Mouse (Mus musculus): ENCODE results near the gene Tjap1.

GRCm38 (mm10) chr17:46242993-46243392 is 39.8 kb downstream of the Tjap1 start:
- no peak for TF ChIP-seq CTCF (IDR thresholded peaks at IDR 0.05 in 2 of 3, conservative IDR thresholded peaks at IDR 0.05 in 1 of 3; ENCODE audit: control insufficient read depth in 1 of 3, insufficient read depth in 1 of 3, low read depth in 2 of 3, low read length in 3 of 3, poor library complexity in 1 of 3, severe bottlenecking in 1 of 3)
- no peak for TF ChIP-seq ZMIZ1 (IDR thresholded peaks at IDR 0.05; ENCODE audit: low read depth, low read length)
- no peak for TF ChIP-seq SIN3A (IDR thresholded peaks at IDR 0.05; ENCODE audit: low read length)
- TF ChIP-seq POLR2A (IDR thresholded peaks at IDR 0.05; ENCODE audit: control insufficient read depth in 1 of 2, insufficient read depth in 1 of 2, low read depth in 1 of 2, low read length in 2 of 2, poor library complexity in 1 of 2), result no peak; a peak in 1 of 4 replicates
- no peak for TF ChIP-seq ZC3H11A (IDR thresholded peaks at IDR 0.05; ENCODE audit: low read depth, low read length)
- no peak for TF ChIP-seq TCF12 (IDR thresholded peaks at IDR 0.05; ENCODE audit: low read depth, low read length)
- no peak for TF ChIP-seq ZKSCAN1 (IDR thresholded peaks at IDR 0.05; ENCODE audit: low read depth, low read length)
- TF ChIP-seq USF2 (IDR thresholded peaks at IDR 0.05; ENCODE audit: borderline replicate concordance in 1 of 2, insufficient read depth in 1 of 2, low read depth in 1 of 2, low read length in 2 of 2), result no peak
- no peak for TF ChIP-seq MAZ (IDR thresholded peaks at IDR 0.05; ENCODE audit: low read depth, low read length)
- TF ChIP-seq POLR2AphosphoS2 (IDR thresholded peaks at IDR 0.05; ENCODE audit: low read length), result peak; percentile 31; the same call in 1 of the 2 replicates
- no peak for TF ChIP-seq MEF2A (IDR thresholded peaks at IDR 0.05; ENCODE audit: extremely low read depth, insufficient replicate concordance, low read depth, low read length, poor library complexity, severe bottlenecking)
- no peak for TF ChIP-seq BHLHE40 (IDR thresholded peaks at IDR 0.05; ENCODE audit: borderline replicate concordance, low read depth, low read length)
- no peak; the same call in 1 of the 2 replicates for TF ChIP-seq POLR2AphosphoS5 (IDR thresholded peaks at IDR 0.05; ENCODE audit: borderline replicate concordance, low read depth, low read length)
- TF ChIP-seq MYC (IDR thresholded peaks at IDR 0.05; ENCODE audit: low read depth, low read length), result no peak

Measured in MEL (cell line).